ENCODE assay signal across 22 mouse cellular contexts in genomic region chr2:152091342-152092056, GRCm38 (mm10). TPM values are rescaled to one million over a fixed set of nuclear protein-coding genes. Genes with fewer than 3 reads are reported as not detected.
A peak's percentile ranks its signal among the peaks of the same experiment; 100 is the strongest.
DNase-seq lines count a peak whose midpoint lies in the region; ATAC-seq lines count a peak whose summit lies in the region.
"Had no signal": no experiment of that assay in that cellular context is flagged by ENCODE, and none has a peak within 500 bp of the region (broad histone marks: within the 10 kb centered on the region; RNA-seq: fewer than 3 reads in every experiment).

No protein-coding gene starts in this region.

- H3K4me3 ChIP-seq in forebrain, embryonic 14.5 days (ENCODE audit: low read depth, low read length) = no peak overlapping the region
- H3K4me3 ChIP-seq in forebrain, embryonic 10.5 days = no peak overlapping the region
- no peak overlapping the region for H3K4me3 ChIP-seq in neural tube, embryonic 12.5 days
- H3K4me3 ChIP-seq in hindbrain, embryonic 15.5 days = no peak overlapping the region
- H3K4me3 ChIP-seq: embryonic facial prominence, embryonic 12.5 days; heart, embryonic 15.5 days; limb, embryonic 12.5 days had no signal

- intact Hi-C loops in left cerebral cortex, postnatal 25 days (cut with DNase I) = no loop called here

- peak overlapping the region; percentile 8; the same call in 1 of the 2 replicates for H3K9ac ChIP-seq in forebrain, embryonic 14.5 days (ENCODE audit: low read length)
- H3K9ac ChIP-seq in neural tube, embryonic 12.5 days = peak overlapping the region; percentile 38; the same call in 1 of the 2 replicates
- H3K9ac ChIP-seq in hindbrain, embryonic 15.5 days = 0 out of 2 replicates have a peak overlapping the region, but pooled peaks have one; percentile 17
- H3K9ac ChIP-seq: embryonic facial prominence, embryonic 12.5 days; heart, embryonic 15.5 days; limb, embryonic 12.5 days; liver, postnatal 0 days had no signal

- H3K4me2 ChIP-seq in forebrain, embryonic 14.5 days (ENCODE audit: low read length) = no peak overlapping the region
- H3K4me2 ChIP-seq in neural tube, embryonic 12.5 days (replicated peaks) = peak overlapping the region; percentile 39
- H3K4me2 ChIP-seq in hindbrain, embryonic 15.5 days = no peak overlapping the region
- H3K4me2 ChIP-seq: embryonic facial prominence, embryonic 12.5 days; heart, embryonic 15.5 days; limb, embryonic 12.5 days had no signal

- peaks cover 30% of the 10 kb centered on the region for H3K4me1 ChIP-seq in forebrain, embryonic 14.5 days (ENCODE audit: control insufficient read depth, insufficient read depth, low read length)
- H3K4me1 ChIP-seq in forebrain, embryonic 10.5 days = peaks cover 61% of the 10 kb centered on the region
- H3K4me1 ChIP-seq in neural tube, embryonic 12.5 days = peaks cover 79% of the 10 kb centered on the region
- peaks cover 45% of the 10 kb centered on the region for H3K4me1 ChIP-seq in hindbrain, embryonic 15.5 days (replicated peaks)

- DNase-seq in forebrain, embryonic 14.5 days (ENCODE audit: low spot score) = no peak
- DNase-seq in forebrain, embryonic 10.5 days (ENCODE audit: extremely low spot score, low spot score) = no peak
- no peak for DNase-seq in neural tube, embryonic 10.5 days (ENCODE audit: extremely low spot score, low spot score)
- DNase-seq in layer of hippocampus, adult 11-12 months (ENCODE audit: low spot score) = no peak
- no peak for DNase-seq in left cerebral cortex, postnatal 25 days (ENCODE audit: low spot score in 2 of 2)
- DNase-seq: adrenal gland, postnatal 10 days; cerebellum, adult 8-10 months; heart, adult 18-20 months; kidney, adult 9 months; liver, postnatal 0 days; lung, postnatal 36 days; thymus, postnatal 25 days had no signal

- H3K36me3 ChIP-seq in forebrain, embryonic 14.5 days (ENCODE audit: control insufficient read depth, insufficient read depth, low read length) = peaks cover 54% of the 10 kb centered on the region
- H3K36me3 ChIP-seq in forebrain, embryonic 10.5 days (replicated peaks) = no peaks in the 10 kb centered on the region
- peaks cover 43% of the 10 kb centered on the region for H3K36me3 ChIP-seq in neural tube, embryonic 12.5 days
- 0 out of 2 replicates have a peak, but pooled peaks cover 4% of the 10 kb centered on the region for H3K36me3 ChIP-seq in hindbrain, embryonic 15.5 days
- H3K36me3 ChIP-seq: embryonic facial prominence, embryonic 12.5 days; heart, embryonic 15.5 days; limb, embryonic 12.5 days had no signal

- no peaks in the 10 kb centered on the region for H3K9me3 ChIP-seq in forebrain, embryonic 14.5 days (replicated peaks; ENCODE audit: control insufficient read depth, low read length)
- no peaks in the 10 kb centered on the region for H3K9me3 ChIP-seq in forebrain, embryonic 10.5 days
- no peaks in the 10 kb centered on the region for H3K9me3 ChIP-seq in neural tube, embryonic 12.5 days
- H3K9me3 ChIP-seq in hindbrain, embryonic 15.5 days = no peaks in the 10 kb centered on the region
- H3K9me3 ChIP-seq: embryonic facial prominence, embryonic 12.5 days; heart, embryonic 15.5 days; limb, embryonic 12.5 days had no signal

- WGBS in forebrain, embryonic 14.5 days = 22% methylated on average over 12 of the region's 12 CpGs
- 29% methylated on average over 12 of the region's 12 CpGs for WGBS in forebrain, embryonic 10.5 days
- 21% methylated on average over 12 of the region's 12 CpGs for WGBS in neural tube, embryonic 12.5 days
- WGBS in hindbrain, embryonic 15.5 days = 21% methylated on average over 12 of the region's 12 CpGs

- no peak for ATAC-seq in forebrain, embryonic 14.5 days
- no peak for ATAC-seq in neural tube, embryonic 12.5 days (ENCODE audit: low FRiP score, low read depth)
- ATAC-seq in hindbrain, embryonic 15.5 days (ENCODE audit: low FRiP score, low read depth) = no peak
- ATAC-seq in erythroid progenitor cell, adult 5-6 weeks (replicated peaks; ENCODE audit: low FRiP score, poor library complexity, severe bottlenecking) = no peak
- ATAC-seq: liver, postnatal 0 days had no signal

- H3K27ac ChIP-seq in forebrain, embryonic 14.5 days (ENCODE audit: low read depth, low read length) = no peak overlapping the region
- no peak overlapping the region for H3K27ac ChIP-seq in forebrain, embryonic 10.5 days
- peak overlapping the region; percentile 42; the same call in 1 of the 2 replicates for H3K27ac ChIP-seq in neural tube, embryonic 12.5 days
- no peak overlapping the region for H3K27ac ChIP-seq in hindbrain, embryonic 15.5 days (replicated peaks)
- H3K27ac ChIP-seq: embryonic facial prominence, embryonic 12.5 days; heart, embryonic 15.5 days; limb, embryonic 12.5 days; stomach, postnatal 0 days had no signal

- peaks cover 15% of the 10 kb centered on the region for H3K27me3 ChIP-seq in forebrain, embryonic 14.5 days (replicated peaks; ENCODE audit: control insufficient read depth, insufficient read depth, low read length)
- H3K27me3 ChIP-seq in forebrain, embryonic 10.5 days (ENCODE audit: poor library complexity, severe bottlenecking) = peaks cover 94% of the 10 kb centered on the region
- peaks cover 27% of the 10 kb centered on the region for H3K27me3 ChIP-seq in neural tube, embryonic 12.5 days (replicated peaks)
- H3K27me3 ChIP-seq in hindbrain, embryonic 15.5 days = 0 out of 2 replicates have a peak, but pooled peaks cover 6% of the 10 kb centered on the region

RNA-seq across cellular contexts. Expression of gene Scrt2, which starts 10.2 kb away (rescaled TPM):
- polyA plus RNA-seq in forebrain, embryonic 14.5 days (2014; fragmentation: Nextera tagmentation; extraction: Ambion mirVana) = 16.1 and 16.2 TPM in 2 replicates
- polyA plus RNA-seq in forebrain, embryonic 10.5 days (2016; fragmentation: Nextera tagmentation; extraction: Ambion mirVana) = 1.1 and 2.4 TPM in 2 replicates
- 34.5 and 35.4 TPM in 2 replicates for polyA plus RNA-seq in neural tube, embryonic 12.5 days (2016; fragmentation: Nextera tagmentation; extraction: Ambion mirVana)
- 10.8 and 11.1 TPM in 2 replicates for polyA plus RNA-seq in hindbrain, embryonic 15.5 days (2015; fragmentation: Nextera tagmentation; extraction: Ambion mirVana)
- total RNA-seq in erythroid progenitor cell, adult 5-6 weeks (2015; ENCODE audit: low replicate concordance) = not detected in 2 replicates
- not detected in 2 replicates for total RNA-seq in erythroid progenitor cell, adult 5-6 weeks (2017; ENCODE audit: low replicate concordance)
- 10 to 100 TPM; 15.2 to 18.5 TPM for total RNA-seq in left cerebral cortex, postnatal 25 days (2021)
- total RNA-seq: gastrocnemius, adult 8-10 months; heart, adult 18-20 months; MEL had no signal
- polyA plus RNA-seq: C2C12; heart, embryonic 15.5 days; limb, embryonic 12.5 days; liver, postnatal 0 days; stomach, postnatal 0 days had no signal

RNA-seq across cellular contexts. Expression of gene Srxn1, which starts 13.8 kb away (rescaled TPM):
- polyA plus RNA-seq in forebrain, embryonic 14.5 days (2014; fragmentation: Nextera tagmentation; extraction: Ambion mirVana) = 11.8 and 12.0 TPM in 2 replicates
- 14.6 and 14.9 TPM in 2 replicates for polyA plus RNA-seq in forebrain, embryonic 10.5 days (2016; fragmentation: Nextera tagmentation; extraction: Ambion mirVana)
- polyA plus RNA-seq in neural tube, embryonic 12.5 days (2016; fragmentation: Nextera tagmentation; extraction: Ambion mirVana) = 19.5 and 20.2 TPM in 2 replicates
- polyA plus RNA-seq in hindbrain, embryonic 15.5 days (2015; fragmentation: Nextera tagmentation; extraction: Ambion mirVana) = 24.4 and 24.7 TPM in 2 replicates
- 10.1 and 16.3 TPM in 2 replicates for total RNA-seq in erythroid progenitor cell, adult 5-6 weeks (2015; ENCODE audit: low replicate concordance)
- total RNA-seq in erythroid progenitor cell, adult 5-6 weeks (2017; ENCODE audit: low replicate concordance) = 11.5 and 35.3 TPM in 2 replicates
- total RNA-seq in left cerebral cortex, postnatal 25 days (2021) = 10 to 100 TPM; 85.6 to 96.7 TPM

RNA-seq across cellular contexts. Expression of gene Tcf15, which starts 51.9 kb away (rescaled TPM):
- 1.1 and 1.7 TPM in 2 replicates for polyA plus RNA-seq in forebrain, embryonic 14.5 days (2014; fragmentation: Nextera tagmentation; extraction: Ambion mirVana)
- polyA plus RNA-seq in forebrain, embryonic 10.5 days (2016; fragmentation: Nextera tagmentation; extraction: Ambion mirVana) = 4.0 and 4.1 TPM in 2 replicates
- polyA plus RNA-seq in neural tube, embryonic 12.5 days (2016; fragmentation: Nextera tagmentation; extraction: Ambion mirVana) = 22.6 and 26.3 TPM in 2 replicates
- polyA plus RNA-seq in hindbrain, embryonic 15.5 days (2015; fragmentation: Nextera tagmentation; extraction: Ambion mirVana) = 1.1 and 1.7 TPM in 2 replicates
- total RNA-seq in erythroid progenitor cell, adult 5-6 weeks (2015; ENCODE audit: low replicate concordance) = not detected in 2 replicates
- total RNA-seq in erythroid progenitor cell, adult 5-6 weeks (2017; ENCODE audit: low replicate concordance) = not detected in 2 replicates
- total RNA-seq in left cerebral cortex, postnatal 25 days (2021) = 1 to 10 TPM in 1 of 2 experiments, under 1 TPM in 1; 0.76 to 1.1 TPM
- total RNA-seq: MEL had no signal
- polyA plus RNA-seq: C2C12 had no signal
